Mouse (Mus musculus): Measurements from ENCODE around the gene Gm11757.
"Not testable (repeated sequence)": the region's sequence is repeated elsewhere in the genome, so short reads cannot be mapped to it uniquely, and the experiment has no call there.

GRCm38 (mm10) chr4:73920660-73921059 lies 29.7 kb upstream of the Gm11757 start, which contains the start of gene Gm11756:
- TF ChIP-seq CTCF (IDR thresholded peaks at IDR 0.05; ENCODE audit: low read depth, low read length); POLR2A (IDR thresholded peaks at IDR 0.05; ENCODE audit: extremely low read depth, insufficient read depth, low read length): not testable (repeated sequence)
